Comparison of ENCODE assay signal across 8 mouse cellular contexts in genomic region chr5:110780761-110781528, GRCm38 (mm10). TPM values are rescaled to one million over a fixed set of nuclear protein-coding genes. Genes with fewer than 3 reads are reported as not detected.
A peak's percentile ranks its signal among the peaks of the same experiment; 100 is the strongest.
DNase-seq lines count a peak whose midpoint lies in the region; ATAC-seq and TF ChIP-seq lines count a peak whose summit lies in the region.

No protein-coding gene starts in this region.

- H3K27ac ChIP-seq in thymus, adult 2 months (ENCODE audit: control insufficient read depth, insufficient read depth, low read length), result no peak overlapping the region
- peak overlapping the region; percentile 78 for H3K27ac ChIP-seq in intestine, postnatal 0 days (ENCODE audit: low read depth, low read length)
- H3K27ac ChIP-seq in midbrain, embryonic 15.5 days, result peak overlapping the region; percentile 57

- DNase-seq in cerebellum, adult 11 months, result peak; percentile 43
- DNase-seq in cerebellum, adult 8-10 months, result no peak
- no peak for DNase-seq in thymus, adult 2 months
- DNase-seq in thymus, postnatal 14 days, result no peak
- no peak for DNase-seq in layer of hippocampus, adult 9-10 months (ENCODE audit: low spot score)
- DNase-seq in frontal cortex, postnatal 14 days (ENCODE audit: low spot score in 2 of 2), result no peak

- peak overlapping the region; percentile 72 for H3K4me2 ChIP-seq in intestine, postnatal 0 days (replicated peaks; ENCODE audit: low read depth)
- H3K4me2 ChIP-seq in midbrain, embryonic 15.5 days, result peak overlapping the region; percentile 93

- peak overlapping the region; percentile 52 for H3K4me3 ChIP-seq in thymus, adult 2 months (ENCODE audit: control insufficient read depth, insufficient read depth, low read length)
- H3K4me3 ChIP-seq in intestine, postnatal 0 days (ENCODE audit: low read depth, low read length), result peak overlapping the region; percentile 75
- H3K4me3 ChIP-seq in midbrain, embryonic 15.5 days, result peak overlapping the region; percentile 67

- peak overlapping the region; percentile 74 for H3K9ac ChIP-seq in intestine, postnatal 0 days (ENCODE audit: low read depth, low read length)
- H3K9ac ChIP-seq in midbrain, embryonic 15.5 days, result peak overlapping the region; percentile 60

- H3K9me3 ChIP-seq in intestine, postnatal 0 days (ENCODE audit: control insufficient read depth), result no peaks in the 10 kb centered on the region
- no peaks in the 10 kb centered on the region for H3K9me3 ChIP-seq in midbrain, embryonic 15.5 days

- no peak for ATAC-seq in intestine, postnatal 0 days
- peak; percentile 84 for ATAC-seq in midbrain, embryonic 15.5 days (replicated peaks)

- no peak for TF ChIP-seq POLR2A in thymus, adult 2 months (IDR thresholded peaks at IDR 0.05; ENCODE audit: control insufficient read depth, extremely low read depth, insufficient read depth, low read length, poor library complexity)

- H3K4me1 ChIP-seq in thymus, adult 2 months (replicated peaks; ENCODE audit: control insufficient read depth, insufficient read depth, low read length), result peaks cover 14% of the 10 kb centered on the region
- 0 out of 2 replicates have a peak, but pooled peaks cover 3% of the 10 kb centered on the region for H3K4me1 ChIP-seq in intestine, postnatal 0 days (replicated peaks; ENCODE audit: control insufficient read depth, insufficient read depth, low read length)
- peaks cover 20% of the 10 kb centered on the region for H3K4me1 ChIP-seq in midbrain, embryonic 15.5 days

- WGBS in thymus, adult 2 months, result 73% methylated on average over 10 of the region's 10 CpGs
- 54% methylated on average over 10 of the region's 10 CpGs for WGBS in intestine, postnatal 0 days
- 56% methylated on average over 10 of the region's 10 CpGs for WGBS in midbrain, embryonic 15.5 days

- no peaks in the 10 kb centered on the region for H3K27me3 ChIP-seq in thymus, adult 2 months (ENCODE audit: control insufficient read depth, insufficient read depth, low read length)
- H3K27me3 ChIP-seq in intestine, postnatal 0 days (replicated peaks; ENCODE audit: control insufficient read depth, insufficient read depth, low read length), result no peaks in the 10 kb centered on the region
- no peaks in the 10 kb centered on the region for H3K27me3 ChIP-seq in midbrain, embryonic 15.5 days (replicated peaks)

- H3K36me3 ChIP-seq in thymus, adult 2 months (ENCODE audit: control insufficient read depth, insufficient read depth, low read length), result peaks cover 4% of the 10 kb centered on the region; the same call in 1 of the 2 replicates
- H3K36me3 ChIP-seq in intestine, postnatal 0 days (ENCODE audit: control insufficient read depth, insufficient read depth), result peaks cover 24% of the 10 kb centered on the region
- H3K36me3 ChIP-seq in midbrain, embryonic 15.5 days (replicated peaks), result peaks cover 10% of the 10 kb centered on the region

- TF ChIP-seq CTCF in thymus, adult 2 months (IDR thresholded peaks at IDR 0.05; ENCODE audit: borderline replicate concordance, control insufficient read depth, extremely low read depth, insufficient read depth, low read length, poor library complexity), result no peak
- TF ChIP-seq CTCF in intestine, postnatal 0 days (IDR thresholded peaks at IDR 0.05; ENCODE audit: low read depth), result no peak

RNA-seq across cellular contexts. Expression of gene Pus1, which starts 0.5 kb away (rescaled TPM):
- polyA plus RNA-seq in thymus, adult 2 months (2012; rRNA removed), result 27.4 and 28.5 TPM in 2 replicates
- 30.5 and 32.1 TPM in 2 replicates for polyA plus RNA-seq in intestine, postnatal 0 days (2015; fragmentation: Nextera tagmentation; extraction: Ambion mirVana)
- polyA plus RNA-seq in midbrain, embryonic 15.5 days (2015; fragmentation: Nextera tagmentation; extraction: Ambion mirVana), result 23.0 and 23.1 TPM in 2 replicates

RNA-seq across cellular contexts. Expression of gene Ep400, which starts 10.4 kb away (rescaled TPM):
- 155 and 211 TPM in 2 replicates for polyA plus RNA-seq in thymus, adult 2 months (2012; rRNA removed)
- polyA plus RNA-seq in intestine, postnatal 0 days (2015; fragmentation: Nextera tagmentation; extraction: Ambion mirVana), result 11.0 and 13.1 TPM in 2 replicates
- 60.1 and 64.6 TPM in 2 replicates for polyA plus RNA-seq in midbrain, embryonic 15.5 days (2015; fragmentation: Nextera tagmentation; extraction: Ambion mirVana)

RNA-seq across cellular contexts. Expression of gene Ulk1, which starts 29.0 kb away (rescaled TPM):
- polyA plus RNA-seq in thymus, adult 2 months (2012; rRNA removed), result 130 and 136 TPM in 2 replicates
- 6.0 and 6.4 TPM in 2 replicates for polyA plus RNA-seq in intestine, postnatal 0 days (2015; fragmentation: Nextera tagmentation; extraction: Ambion mirVana)
- 37.1 and 39.1 TPM in 2 replicates for polyA plus RNA-seq in midbrain, embryonic 15.5 days (2015; fragmentation: Nextera tagmentation; extraction: Ambion mirVana)

RNA-seq across cellular contexts. Expression of gene Hscb, which starts 58.6 kb away (rescaled TPM):
- polyA plus RNA-seq in thymus, adult 2 months (2012; rRNA removed), result 20.6 and 23.1 TPM in 2 replicates
- polyA plus RNA-seq in intestine, postnatal 0 days (2015; fragmentation: Nextera tagmentation; extraction: Ambion mirVana), result 50.0 and 52.2 TPM in 2 replicates
- polyA plus RNA-seq in midbrain, embryonic 15.5 days (2015; fragmentation: Nextera tagmentation; extraction: Ambion mirVana), result 6.0 and 8.6 TPM in 2 replicates

RNA-seq across cellular contexts. Expression of gene Chek2, which starts 58.8 kb away (rescaled TPM):
- polyA plus RNA-seq in thymus, adult 2 months (2012; rRNA removed), result 16.1 and 16.3 TPM in 2 replicates
- polyA plus RNA-seq in intestine, postnatal 0 days (2015; fragmentation: Nextera tagmentation; extraction: Ambion mirVana), result 10.5 and 12.2 TPM in 2 replicates
- polyA plus RNA-seq in midbrain, embryonic 15.5 days (2015; fragmentation: Nextera tagmentation; extraction: Ambion mirVana), result 5.0 and 6.7 TPM in 2 replicates
